Mouse (Mus musculus): ENCODE results near the gene Fggy. TPM values are rescaled to one million over a fixed set of nuclear protein-coding genes. Genes with fewer than 3 reads are reported as not detected.

Gene Fggy
- total and polyA plus RNA-seq, 3 experiments: not detected

DNA sequence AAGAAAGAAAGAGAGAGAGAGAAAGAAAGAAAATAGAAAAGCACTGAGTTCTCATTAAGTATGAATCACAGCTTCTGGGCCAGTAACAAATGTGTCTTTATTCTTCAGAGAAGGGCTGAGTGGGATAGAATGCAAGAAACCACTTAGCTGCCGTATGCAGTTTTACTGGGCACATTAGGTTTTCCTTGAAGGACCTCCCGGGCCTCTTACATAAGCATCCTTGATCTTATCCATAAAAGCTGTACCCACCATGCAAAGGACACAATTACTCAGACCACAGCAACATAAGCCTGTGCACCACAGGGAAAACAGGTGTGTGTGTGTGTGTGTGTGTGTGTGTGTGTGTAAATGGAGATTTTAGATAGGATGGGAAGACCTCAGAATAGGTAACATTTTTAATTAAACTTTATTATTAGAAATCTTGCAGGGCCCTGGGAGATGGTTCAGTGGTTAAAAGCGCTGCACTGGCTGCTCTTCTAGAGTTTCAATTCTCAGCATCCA lies 18.2 kb downstream of the Fggy start:
- TF ChIP-seq MAFK (IDR thresholded peaks at IDR 0.05; ENCODE audit: borderline replicate concordance, low read depth, low read length) (no peak), JUND (IDR thresholded peaks at IDR 0.05; ENCODE audit: low read depth, low read length) (no peak), UBTF (IDR thresholded peaks at IDR 0.05; ENCODE audit: borderline replicate concordance, insufficient read depth, low read depth, low read length) (no peak), MAZ (IDR thresholded peaks at IDR 0.05; ENCODE audit: low read depth, low read length) (no peak), TCF12 (IDR thresholded peaks at IDR 0.05; ENCODE audit: low read depth, low read length) (no peak), MXI1 (IDR thresholded peaks at IDR 0.05; ENCODE audit: low read depth, low read length) (no peak), RAD21 (IDR thresholded peaks at IDR 0.05; ENCODE audit: low read depth, low read length) (no peak), NRF1 (IDR thresholded peaks at IDR 0.05; ENCODE audit: insufficient read depth, low read depth, low read length, poor library complexity, severe bottlenecking) (no peak), ZKSCAN1 (IDR thresholded peaks at IDR 0.05; ENCODE audit: low read depth, low read length) (no peak), POLR2AphosphoS2 (IDR thresholded peaks at IDR 0.05; ENCODE audit: low read length) (no peak), ZC3H11A (IDR thresholded peaks at IDR 0.05; ENCODE audit: low read depth, low read length) (no peak), EP300 (IDR thresholded peaks at IDR 0.05; ENCODE audit: low read depth in 1 of 2, low read length in 2 of 2) (no peak), E2F4 (IDR thresholded peaks at IDR 0.05; ENCODE audit: borderline replicate concordance, low read depth, low read length) (no peak), USF1 (IDR thresholded peaks at IDR 0.05; ENCODE audit: low read depth, low read length) (no peak), TBP (IDR thresholded peaks at IDR 0.05; ENCODE audit: low read depth, low read length) (no peak), NELFE (IDR thresholded peaks at IDR 0.05; ENCODE audit: low read depth, low read length) (no peak), SIN3A (IDR thresholded peaks at IDR 0.05; ENCODE audit: low read length) (no peak), MAX (IDR thresholded peaks at IDR 0.05; ENCODE audit: low read length) (no peak), GATA1 (IDR thresholded peaks at IDR 0.05; ENCODE audit: low read depth, low read length) (no peak), MEF2A (IDR thresholded peaks at IDR 0.05; ENCODE audit: extremely low read depth, insufficient replicate concordance, low read depth, low read length, poor library complexity, severe bottlenecking) (no peak)
- Histone ChIP-seq H3K9me3 (replicated peaks; ENCODE audit: insufficient read depth, low read length) (no peaks in the 10 kb centered on the region), H3K79me2 (ENCODE audit: control insufficient read depth, insufficient read depth, low read length, poor library complexity) (no peaks in the 10 kb centered on the region), H3K9ac (ENCODE audit: control insufficient read depth, low read depth, low read length, poor library complexity, severe bottlenecking) (no peak overlapping the region), H3K4me1 (ENCODE audit: control insufficient read depth in 1 of 2, insufficient read depth in 2 of 2, low read length in 2 of 2) (no peaks in the 10 kb centered on the region), H3K27me3 (ENCODE audit: control insufficient read depth in 1 of 2, insufficient read depth in 2 of 2, low read length in 2 of 2) (no peaks in the 10 kb centered on the region), H3K36me3 (ENCODE audit: control insufficient read depth in 1 of 2, insufficient read depth in 2 of 2, low read length in 2 of 2) (no peaks in the 10 kb centered on the region), H3K4me3 (ENCODE audit: control insufficient read depth in 1 of 2, insufficient read depth in 1 of 2, low read depth in 2 of 2, low read length in 2 of 2) (no peak overlapping the region), H3K27ac (ENCODE audit: control insufficient read depth, low read depth, low read length) (no peak overlapping the region)
- no peak for DNase-seq (ENCODE audit: low read depth, low spot score)

DNA sequence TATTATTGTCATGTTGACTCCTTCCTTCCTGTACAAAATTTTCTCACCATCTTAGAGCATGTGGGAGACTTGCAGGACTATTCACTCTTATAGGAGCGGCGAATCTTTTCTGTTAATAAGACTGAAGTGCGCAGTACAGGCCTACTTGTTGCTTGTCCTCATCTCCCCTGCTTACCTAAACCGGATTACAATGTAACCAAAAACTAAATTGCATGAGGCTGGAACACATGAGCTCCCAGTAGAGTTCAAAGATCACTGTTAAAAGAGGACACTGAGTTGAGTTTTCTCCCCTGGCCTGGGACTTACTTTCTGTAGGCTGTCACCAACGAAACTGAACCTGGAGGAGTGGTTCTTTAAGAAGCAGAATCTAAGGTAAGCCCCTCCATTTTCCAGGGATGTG lies 21.9 kb downstream of the Fggy start:
- Histone ChIP-seq H3K27ac (ENCODE audit: control insufficient read depth, low read depth, low read length) (no peak overlapping the region), H3K9ac (ENCODE audit: control insufficient read depth, low read depth, low read length, poor library complexity, severe bottlenecking) (no peak overlapping the region)

More for the DNA sequence above, 21.9 kb downstream of the Fggy start:
- Histone ChIP-seq H3K36me3 (ENCODE audit: control insufficient read depth in 1 of 2, insufficient read depth in 2 of 2, low read length in 2 of 2) (no peaks in the 10 kb centered on the region), H3K79me2 (ENCODE audit: control insufficient read depth, insufficient read depth, low read length, poor library complexity) (no peaks in the 10 kb centered on the region), H3K9me3 (replicated peaks; ENCODE audit: insufficient read depth, low read length) (no peaks in the 10 kb centered on the region), H3K4me3 (ENCODE audit: control insufficient read depth in 1 of 2, insufficient read depth in 1 of 2, low read depth in 2 of 2, low read length in 2 of 2) (no peak overlapping the region), H3K27me3 (ENCODE audit: control insufficient read depth in 1 of 2, insufficient read depth in 2 of 2, low read length in 2 of 2) (no peaks in the 10 kb centered on the region), H3K4me1 (ENCODE audit: control insufficient read depth in 1 of 2, insufficient read depth in 2 of 2, low read length in 2 of 2) (no peaks in the 10 kb centered on the region)
- no peak for DNase-seq (ENCODE audit: low read depth, low spot score)
- TF ChIP-seq MAZ (IDR thresholded peaks at IDR 0.05; ENCODE audit: low read depth, low read length): no peak
- TF ChIP-seq MYB (IDR thresholded peaks at IDR 0.05; ENCODE audit: low read depth, low read length): no peak
- TF ChIP-seq TCF12 (IDR thresholded peaks at IDR 0.05; ENCODE audit: low read depth, low read length): no peak
- TF ChIP-seq JUND (IDR thresholded peaks at IDR 0.05; ENCODE audit: low read depth, low read length): no peak
- no peak for TF ChIP-seq ZNF384 (IDR thresholded peaks at IDR 0.05; ENCODE audit: low read depth, low read length)
